Mouse (Mus musculus) right cerebral cortex, postnatal 4 days (tissue): ENCODE measurements around the gene Fos.
"Not testable (repeated sequence)": the region's sequence is repeated elsewhere in the genome, so short reads cannot be mapped to it uniquely, and the experiment has no call there.

Experiments
- DNase-seq: peaks from one replicate; pipeline ENCODE4 v3.0.0-alpha.2; 2022

Gene Fos

GRCm38 (mm10) chr12:85524859-85525495, 51.3 kb downstream of the Fos start:
- not testable (repeated sequence) for DNase-seq
